Mouse (Mus musculus): ENCODE data around the gene Fbxw5. TPM values are rescaled to one million over a fixed set of nuclear protein-coding genes. Genes with fewer than 3 reads are reported as not detected.
A peak's percentile ranks its signal among the peaks of the same experiment; 100 is the strongest.

Fbxw5 gene
- polyA plus RNA-seq, 1 experiment, result 34.0 TPM

DNA sequence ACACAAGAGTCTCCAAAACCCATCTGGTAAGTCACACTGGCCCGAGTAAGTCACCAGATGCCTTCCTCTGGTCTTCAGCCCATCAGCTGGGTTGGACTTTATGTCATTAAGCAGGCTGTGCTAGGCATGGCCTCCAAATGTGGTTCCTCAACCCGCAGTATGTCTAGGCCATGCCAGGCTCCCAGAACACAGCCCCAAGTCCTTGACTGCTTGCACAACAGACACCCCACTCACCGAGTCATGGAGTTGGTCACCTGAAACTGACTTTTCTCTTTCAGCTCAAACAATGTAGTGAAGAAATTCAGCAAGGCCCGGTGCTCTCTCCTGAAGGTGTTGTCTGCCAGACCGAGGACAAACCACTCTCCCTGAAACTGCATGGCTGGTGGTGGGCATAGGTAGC, 7.6 kb upstream of the Fbxw5 start:
- TF ChIP-seq CTCF (IDR thresholded peaks at IDR 0.05; ENCODE audit: extremely low read depth, insufficient read length, insufficient replicate concordance, low read depth, low read length) (no peak), POLR2A (IDR thresholded peaks at IDR 0.05; ENCODE audit: low read depth, low read length) (no peak)
- WGBS, result 87% methylated on average over 5 of the region's 5 CpGs
- Histone ChIP-seq H3K4me3 (ENCODE audit: low read depth, low read length) (no peak overlapping the region), H3K27ac (ENCODE audit: insufficient read depth, low read depth, low read length) (no peak overlapping the region), H3K27me3 (ENCODE audit: control insufficient read depth, insufficient read depth, low read length) (no peaks in the 10 kb centered on the region), H3K4me1 (ENCODE audit: control insufficient read depth, insufficient read depth, insufficient read length, low read length) (peaks cover under 1% of the 10 kb centered on the region; the same call in 1 of the 2 replicates), H3K36me3 (ENCODE audit: control insufficient read depth, insufficient read depth, low read length) (no peaks in the 10 kb centered on the region)

DNA sequence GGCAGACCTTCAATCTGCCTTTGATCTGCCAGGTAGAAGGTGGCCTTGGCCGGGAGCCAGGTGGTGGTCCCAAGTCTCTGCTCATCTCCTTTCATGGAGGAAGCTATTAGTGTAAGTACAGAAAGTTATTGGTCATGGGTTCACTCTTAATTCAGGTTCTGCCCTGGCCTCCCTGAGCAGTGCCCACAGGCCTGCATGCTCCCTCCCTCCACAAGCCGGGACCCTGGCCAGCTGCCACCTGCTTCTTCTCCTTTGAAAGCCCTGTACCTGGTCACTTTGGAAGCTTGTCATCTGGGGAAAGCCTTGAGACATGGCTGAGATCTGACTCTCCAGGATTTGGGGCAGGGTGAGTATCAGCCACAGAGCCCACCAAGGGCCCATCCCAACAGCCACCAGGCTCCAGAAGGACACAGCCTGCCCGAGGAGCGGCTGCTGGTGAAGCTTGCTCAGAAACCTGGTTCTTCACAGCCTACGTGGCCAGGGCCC, 7.0 kb upstream of the Fbxw5 start, which contains the start of gene Lcn12:
TSS of gene Lcn12 (minus strand) at position 436 of the 486 bp plus-strand sequence.
- no peak within 1 kb of the TSS for H3K27ac ChIP-seq (ENCODE audit: insufficient read depth, low read depth, low read length)
- TF ChIP-seq CTCF (IDR thresholded peaks at IDR 0.05; ENCODE audit: extremely low read depth, insufficient read length, insufficient replicate concordance, low read depth, low read length) (no peak), POLR2A (IDR thresholded peaks at IDR 0.05; ENCODE audit: low read depth, low read length) (no peak)
- no peak within 1 kb of the TSS for H3K4me3 ChIP-seq (ENCODE audit: low read depth, low read length)
- H3K27me3 ChIP-seq (ENCODE audit: control insufficient read depth, insufficient read depth, low read length), result no peaks in the 10 kb centered on the region
- no peaks in the 10 kb centered on the region for H3K36me3 ChIP-seq (ENCODE audit: control insufficient read depth, insufficient read depth, low read length)
- WGBS, result 77% methylated on average over 5 of the region's 5 CpGs
- H3K4me1 ChIP-seq (ENCODE audit: control insufficient read depth, insufficient read depth, insufficient read length, low read length), result peaks cover 4% of the 10 kb centered on the region; the same call in 1 of the 2 replicates

DNA sequence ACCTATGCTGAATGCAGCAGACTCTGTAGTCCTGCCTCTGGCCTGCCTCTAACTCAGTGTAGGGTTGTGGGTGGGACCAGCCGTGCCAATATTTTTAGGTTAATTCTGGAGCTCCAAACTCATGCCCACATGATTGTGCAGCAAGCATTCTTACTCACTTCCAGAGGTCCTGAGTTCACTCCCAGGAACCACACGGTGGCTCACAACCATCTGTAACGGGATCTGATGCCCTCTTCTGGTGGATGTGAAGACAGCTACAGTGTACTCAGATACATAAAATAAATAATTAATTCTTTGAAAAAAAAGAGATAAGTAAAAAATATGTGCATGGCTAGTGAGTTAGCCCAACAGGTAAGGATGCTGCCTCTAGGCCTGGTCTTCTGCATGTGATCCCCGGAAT, 4.1 kb upstream of the Fbxw5 start:
- Histone ChIP-seq H3K27ac (ENCODE audit: insufficient read depth, low read depth, low read length) (no peak overlapping the region), H3K36me3 (ENCODE audit: control insufficient read depth, insufficient read depth, low read length) (no peaks in the 10 kb centered on the region), H3K4me1 (ENCODE audit: control insufficient read depth, insufficient read depth, insufficient read length, low read length) (peaks cover 11% of the 10 kb centered on the region), H3K4me3 (ENCODE audit: low read depth, low read length) (no peak overlapping the region), H3K27me3 (ENCODE audit: control insufficient read depth, insufficient read depth, low read length) (no peaks in the 10 kb centered on the region)
- WGBS, result 42% methylated on average over 4 of the region's 4 CpGs
- TF ChIP-seq POLR2A (IDR thresholded peaks at IDR 0.05; ENCODE audit: low read depth, low read length), result no peak
- peak; percentile 53; the same call in 1 of the 2 replicates for TF ChIP-seq CTCF (IDR thresholded peaks at IDR 0.05; ENCODE audit: extremely low read depth, insufficient read length, insufficient replicate concordance, low read depth, low read length)

DNA sequence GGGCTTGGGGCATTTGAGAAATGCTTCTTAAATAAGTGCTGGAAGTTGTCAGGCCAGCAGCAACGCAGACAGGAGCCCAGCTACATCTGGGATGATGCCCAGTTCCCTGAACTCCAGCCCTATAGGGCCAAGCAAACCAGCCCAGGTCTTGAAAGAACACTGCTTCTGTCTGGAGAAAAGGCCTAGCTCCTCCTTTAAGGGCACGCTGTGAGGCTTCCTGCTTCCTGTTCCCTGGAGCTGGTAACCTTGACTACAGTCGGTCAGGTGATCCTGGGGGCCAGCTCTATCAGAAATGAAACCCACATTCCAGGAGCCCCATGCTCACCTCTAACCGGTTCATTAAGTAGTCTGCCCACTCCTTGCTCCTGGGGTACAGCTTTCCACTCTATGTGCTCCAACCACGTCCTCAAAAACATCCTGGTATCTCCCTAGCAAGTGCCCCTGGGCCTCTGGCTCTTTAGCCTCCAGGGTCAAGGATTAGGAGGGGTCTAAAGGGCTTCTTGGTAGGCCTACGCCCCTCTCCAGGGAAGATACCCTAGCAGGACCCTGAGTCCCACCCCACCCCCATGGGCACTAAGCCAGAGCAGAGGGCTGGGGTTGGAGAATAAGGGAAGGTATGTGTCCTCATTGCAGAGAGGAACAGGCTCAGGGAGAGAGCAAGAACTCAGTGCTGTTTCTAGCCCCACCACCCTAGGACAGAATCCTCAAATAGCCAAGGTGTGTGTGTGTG, 2.5 kb upstream of the Fbxw5 start:
- Histone ChIP-seq H3K27me3 (ENCODE audit: control insufficient read depth, insufficient read depth, low read length) (no peaks in the 10 kb centered on the region), H3K4me3 (ENCODE audit: low read depth, low read length) (no peak overlapping the region), H3K27ac (ENCODE audit: insufficient read depth, low read depth, low read length) (no peak overlapping the region), H3K4me1 (ENCODE audit: control insufficient read depth, insufficient read depth, insufficient read length, low read length) (peaks cover 24% of the 10 kb centered on the region), H3K36me3 (ENCODE audit: control insufficient read depth, insufficient read depth, low read length) (no peaks in the 10 kb centered on the region)
- TF ChIP-seq POLR2A (IDR thresholded peaks at IDR 0.05; ENCODE audit: low read depth, low read length), result no peak
- 36% methylated on average over 6 of the region's 6 CpGs for WGBS

DNA sequence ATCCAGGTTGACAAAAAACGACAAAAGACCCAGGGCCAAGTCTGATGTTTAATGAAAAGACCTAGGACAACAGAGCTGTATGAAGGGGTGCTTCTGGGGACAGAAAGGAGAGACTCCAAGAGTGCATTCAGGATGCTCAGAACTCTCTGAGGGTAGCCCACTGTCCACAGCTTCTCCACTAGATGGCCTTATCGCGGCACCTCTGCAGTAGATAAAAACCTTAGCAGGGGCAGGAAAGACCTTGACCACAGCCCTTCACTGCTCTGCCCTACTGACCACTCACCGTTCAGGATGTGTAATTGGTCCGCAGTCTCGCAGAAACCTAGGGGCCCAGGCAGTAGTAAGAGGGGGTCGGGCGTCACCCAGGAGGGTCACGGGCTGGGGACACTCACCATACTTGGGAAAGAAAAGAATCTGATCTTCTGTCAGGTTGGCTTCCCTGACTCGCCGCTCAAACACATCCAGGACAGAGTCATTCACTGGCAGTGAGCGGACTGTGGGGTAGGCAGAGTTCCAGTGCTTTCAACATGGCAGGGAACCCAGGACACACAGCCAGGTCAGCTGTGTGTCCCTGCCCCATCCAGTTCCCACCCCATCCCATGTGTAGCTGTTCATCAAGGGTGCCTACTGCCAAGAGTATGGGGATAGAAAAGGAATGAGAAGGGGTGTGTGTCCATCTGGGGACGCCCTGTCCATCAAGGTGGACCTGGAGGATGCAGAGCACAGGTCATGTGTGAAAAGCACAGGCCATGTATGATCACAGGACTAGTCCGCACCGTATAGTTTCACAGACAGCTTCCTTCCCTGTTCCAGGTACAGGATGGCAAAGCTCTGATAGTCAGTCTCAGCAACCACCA, 1.7 kb upstream of the Fbxw5 start:
- Histone ChIP-seq H3K27ac (ENCODE audit: insufficient read depth, low read depth, low read length) (no peak overlapping the region), H3K27me3 (ENCODE audit: control insufficient read depth, insufficient read depth, low read length) (no peaks in the 10 kb centered on the region), H3K36me3 (ENCODE audit: control insufficient read depth, insufficient read depth, low read length) (peaks cover 5% of the 10 kb centered on the region; the same call in 1 of the 2 replicates), H3K4me3 (ENCODE audit: low read depth, low read length) (no peak overlapping the region), H3K4me1 (ENCODE audit: control insufficient read depth, insufficient read depth, insufficient read length, low read length) (peaks cover 26% of the 10 kb centered on the region)
- no peak for TF ChIP-seq POLR2A (IDR thresholded peaks at IDR 0.05; ENCODE audit: low read depth, low read length)
- 81% methylated on average over 15 of the region's 15 CpGs for WGBS

DNA sequence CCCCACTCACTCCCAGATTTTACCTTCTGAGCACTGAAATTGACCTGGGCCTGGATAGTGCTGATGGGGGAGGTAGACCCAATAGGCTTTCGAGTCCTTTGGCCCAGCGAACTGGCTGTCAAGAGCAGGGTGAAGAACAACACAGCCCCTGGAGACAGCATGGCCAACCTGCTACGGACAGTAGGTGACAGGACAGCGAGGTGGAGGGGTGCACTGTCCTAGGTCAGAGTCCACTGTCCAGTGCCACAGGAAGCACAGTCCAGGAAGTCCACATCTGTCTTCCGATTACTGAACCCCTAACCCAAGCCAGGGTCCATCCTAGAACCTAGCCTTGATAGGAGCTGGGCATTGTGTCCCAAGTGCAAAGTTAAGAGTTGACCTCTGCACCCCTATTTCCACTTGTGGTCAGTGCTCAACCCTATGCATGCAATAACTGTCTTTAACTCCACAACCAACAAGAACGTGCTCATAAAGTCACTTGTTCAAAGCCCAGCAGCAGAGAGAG, 427 bp upstream of the Fbxw5 start:
- H3K4me3 ChIP-seq (ENCODE audit: low read depth, low read length), result peak overlapping the region; percentile 55
- TF ChIP-seq CTCF (IDR thresholded peaks at IDR 0.05; ENCODE audit: extremely low read depth, insufficient read length, insufficient replicate concordance, low read depth, low read length), result no peak
- H3K27ac ChIP-seq (ENCODE audit: insufficient read depth, low read depth, low read length), result peak overlapping the region; percentile 86
- H3K27me3 ChIP-seq (ENCODE audit: control insufficient read depth, insufficient read depth, low read length), result no peaks in the 10 kb centered on the region
- 52% methylated on average over 6 of the region's 6 CpGs for WGBS
- peaks cover 16% of the 10 kb centered on the region for H3K36me3 ChIP-seq (ENCODE audit: control insufficient read depth, insufficient read depth, low read length)
- H3K4me1 ChIP-seq (ENCODE audit: control insufficient read depth, insufficient read depth, insufficient read length, low read length), result peaks cover 26% of the 10 kb centered on the region
